Mouse (Mus musculus) liver, adult 2 months (tissue): ENCODE measurements around the gene Hoxd9. TPM values are rescaled to one million over a fixed set of nuclear protein-coding genes. Genes with fewer than 3 reads are reported as not detected.

ENCODE experiments used
- DNase-seq: peaks from one replicate; pipeline ENCODE4 v3.0.0-alpha.2; 2011; ENCODE audit warnings: low read depth, low spot score; ENCODE audit errors: extremely low read depth
- H3K27ac ChIP-seq: fragments of 200-500 bp; replicated peaks from 2 replicates; pipeline ENCODE4 v1.5.1; 2012; ENCODE audit warnings: low read depth, mild to moderate bottlenecking, control low read depth, inconsistent platforms, low read length; ENCODE audit not compliant: insufficient read depth
- H3K27me3 ChIP-seq: fragments of 200-500 bp; 2 replicates; pipeline ENCODE4 v1.6.1; 2012; ENCODE audit warnings: mild to moderate bottlenecking, moderate library complexity, low read length, inconsistent platforms; ENCODE audit not compliant: control insufficient read depth, insufficient read depth
- H3K36me3 ChIP-seq: fragments of 200-500 bp; 2 replicates; pipeline ENCODE4 v1.6.1; 2012; ENCODE audit warnings: low read length, inconsistent platforms; ENCODE audit not compliant: control insufficient read depth, insufficient read depth
- H3K4me1 ChIP-seq: fragments of 200-500 bp; 2 replicates; pipeline ENCODE4 v1.6.1; 2011; ENCODE audit warnings: low read length; ENCODE audit not compliant: control insufficient read depth, insufficient read depth
- H3K4me3 ChIP-seq: fragments of 200-500 bp; 2 replicates; pipeline ENCODE4 v1.5.1; 2011; ENCODE audit warnings: low read depth, mild to moderate bottlenecking, control low read depth, low read length, moderate library complexity; ENCODE audit not compliant: insufficient read depth
- H3K79me2 ChIP-seq: fragments of 200-500 bp; 2 replicates; pipeline ENCODE4 v1.6.1; 2012; ENCODE audit warnings: inconsistent platforms, mild to moderate bottlenecking, low read length, moderate library complexity; ENCODE audit not compliant: control insufficient read depth, insufficient read depth
- H3K9ac ChIP-seq: fragments of 200-500 bp; 2 replicates; pipeline ENCODE4 v1.6.1; 2012; ENCODE audit warnings: low read depth, mild to moderate bottlenecking, control low read depth, inconsistent platforms, low read length
- CTCF ChIP-seq: fragments of 200-500 bp; IDR thresholded peaks from 2 replicates; pipeline ENCODE4 v1.5.1; 2011; ENCODE audit warnings: low read depth, low read length, control low read depth
- POLR2A ChIP-seq: fragments of 200-500 bp; IDR thresholded peaks from 2 replicates; pipeline ENCODE4 v1.6.1; 2011; ENCODE audit warnings: low read length, control low read depth; ENCODE audit not compliant: insufficient read depth; ENCODE audit errors: extremely low read depth
- WGBS: fragments of 180-500 bp; shearing (Covaris S2); methylation state at CpG from one replicate; pipeline ENCODE4 v1.1.7; 2018; 5-methylcytosine and 5-hydroxymethylcytosine counted together
- polyA plus RNA-seq: library from polyadenylated mRNA; depleted of rRNA; stranded (reverse); fragments of >200 nt; gene quantifications from 2 replicates; pipeline ENCODE4 v1.2.3, GENCODE M21; 2012
- total RNA-seq: library from RNA; depleted of rRNA; stranded (reverse); fragments of >200 nt; gene quantifications from 2 replicates; pipeline ENCODE4 v1.2.3, GENCODE M21; 2014

Hoxd9 gene
- total and polyA plus RNA-seq, 2 experiments: not detected

DNA sequence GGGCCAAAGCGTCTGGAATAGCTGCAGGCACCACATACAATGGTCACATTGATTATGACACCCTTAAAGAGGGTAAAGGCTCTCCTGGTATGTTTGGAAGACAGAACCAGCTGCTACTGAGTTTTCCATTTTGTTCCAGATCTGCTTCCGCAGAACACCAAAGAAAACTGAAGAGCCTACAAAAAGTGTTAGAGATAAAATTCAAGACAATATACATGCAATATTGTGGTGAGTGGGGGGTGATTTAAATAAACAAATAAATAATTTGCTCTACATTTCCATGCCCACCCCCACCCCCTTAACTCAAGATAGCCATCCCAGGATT lies 41.9 kb downstream of the Hoxd9 start:
- Histone ChIP-seq H3K79me2 (no peaks in the 10 kb centered on the region), H3K36me3 (no peaks in the 10 kb centered on the region), H3K9ac (no peak overlapping the region), H3K4me3 (no peak overlapping the region), H3K27me3 (peaks cover 47% of the 10 kb centered on the region), H3K27ac (no peak overlapping the region), H3K4me1 (no peaks in the 10 kb centered on the region)
- WGBS: 17% methylated on average over 2 of the region's 2 CpGs
- TF ChIP-seq POLR2A (no peak), CTCF (no peak)
- DNase-seq: no peak

DNA sequence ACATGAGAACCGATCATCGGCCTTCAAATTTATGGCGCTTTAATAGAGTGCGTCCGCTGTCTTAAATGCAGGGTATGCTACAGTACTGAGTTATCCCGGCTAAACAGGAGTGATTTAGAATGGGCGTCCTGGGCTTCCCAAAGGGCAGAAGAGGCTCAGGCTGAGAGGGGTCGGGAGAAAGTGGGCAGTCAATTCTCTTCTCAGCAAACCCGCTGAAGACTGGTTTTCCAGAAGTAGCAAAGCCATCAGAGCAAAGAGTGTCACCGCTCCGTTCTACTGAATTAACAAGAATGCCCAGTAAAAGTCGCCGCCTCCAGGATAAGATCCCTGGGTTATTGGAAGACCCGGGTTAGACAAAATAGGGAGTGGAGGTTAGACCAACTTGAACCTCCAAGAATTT lies 42.3 kb downstream of the Hoxd9 start:
- no peaks in the 10 kb centered on the region for H3K36me3 ChIP-seq
- TF ChIP-seq CTCF (no peak), POLR2A (no peak)
- no peak overlapping the region for H3K27ac ChIP-seq
- H3K79me2 ChIP-seq: no peaks in the 10 kb centered on the region
- no peak for DNase-seq
- WGBS: 12% methylated on average over 14 of the region's 14 CpGs
- H3K27me3 ChIP-seq: peaks cover 44% of the 10 kb centered on the region
- no peak overlapping the region for H3K9ac ChIP-seq
- H3K4me3 ChIP-seq: no peak overlapping the region
- H3K4me1 ChIP-seq: no peaks in the 10 kb centered on the region

DNA sequence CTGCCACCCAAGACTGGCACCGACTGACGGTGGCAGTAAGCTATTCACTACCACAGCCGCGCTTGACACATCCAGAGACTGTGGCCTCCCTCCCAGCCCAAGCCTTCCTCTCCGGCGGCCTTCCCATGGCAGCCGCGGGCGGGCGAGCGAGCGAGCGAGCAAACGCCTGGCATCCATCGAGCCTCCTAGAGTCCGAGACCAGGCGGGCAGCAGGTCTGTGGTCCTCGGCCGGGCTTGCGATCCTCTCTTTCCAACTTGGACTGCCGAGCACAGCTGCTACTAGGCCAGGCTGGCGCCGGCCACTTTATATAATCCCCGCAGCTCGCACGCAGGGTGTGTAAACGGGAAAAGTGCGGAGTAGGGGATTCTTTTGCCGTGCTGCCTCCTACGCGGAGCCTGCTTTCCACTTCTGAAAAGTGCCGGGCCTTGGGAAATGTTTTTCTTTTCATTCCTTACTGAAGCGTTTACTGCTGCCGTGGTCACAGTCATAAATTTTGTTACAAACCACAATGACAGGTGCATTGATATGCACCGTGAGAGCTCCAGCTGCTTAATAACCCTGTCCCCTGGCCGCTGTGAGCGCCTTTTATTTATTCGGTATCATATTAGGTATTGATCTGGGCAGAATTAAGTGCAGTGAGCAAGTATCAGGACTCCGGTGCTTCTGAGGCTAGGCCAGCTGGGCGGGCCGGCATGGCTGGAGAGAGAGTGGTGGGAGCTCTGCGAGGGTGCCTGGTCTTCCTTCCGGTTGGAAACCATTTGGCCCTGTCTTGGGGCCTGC lies 43.0 kb downstream of the Hoxd9 start:
- Histone ChIP-seq H3K9ac (no peak overlapping the region), H3K4me3 (no peak overlapping the region), H3K36me3 (no peaks in the 10 kb centered on the region), H3K79me2 (no peaks in the 10 kb centered on the region), H3K27ac (no peak overlapping the region), H3K4me1 (no peaks in the 10 kb centered on the region), H3K27me3 (peaks cover 40% of the 10 kb centered on the region)
- no peak for TF ChIP-seq POLR2A
- no peak for TF ChIP-seq CTCF
- 4% methylated on average over 43 of the region's 43 CpGs for WGBS
- no peak for DNase-seq

DNA sequence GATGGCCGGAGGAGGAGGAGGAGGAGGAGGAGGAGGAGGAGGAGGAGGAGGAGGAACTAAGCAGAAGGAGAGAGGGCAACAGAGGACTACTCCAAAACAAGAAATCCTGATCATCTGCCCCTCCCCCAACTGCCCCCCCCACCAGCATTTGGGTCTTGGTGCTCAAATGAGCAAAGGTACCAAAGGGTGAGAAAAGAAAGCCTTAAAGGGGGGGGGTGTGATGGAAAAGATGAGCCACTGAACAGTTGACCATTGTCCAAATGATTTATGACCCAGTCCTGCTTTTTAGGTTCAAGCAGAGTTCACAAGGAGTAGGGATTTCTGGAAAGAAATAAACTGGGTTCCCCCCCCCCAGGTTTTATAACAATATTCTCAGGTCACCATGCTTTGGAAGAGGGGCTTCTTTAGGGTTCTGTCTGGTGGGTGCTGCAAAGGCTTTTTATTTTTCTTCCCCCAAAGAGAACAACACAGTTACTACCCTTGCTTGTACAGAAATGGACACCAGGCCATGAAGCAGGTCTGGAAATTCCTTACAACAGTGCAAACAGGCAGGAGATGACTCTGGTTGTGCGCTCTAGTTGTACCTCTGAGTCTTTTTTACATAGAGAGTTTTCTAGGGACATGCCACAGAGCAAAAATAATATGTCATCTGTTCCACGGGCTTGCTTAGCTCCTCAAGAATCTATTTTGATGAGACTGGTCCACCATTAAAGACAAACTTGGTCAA lies 43.9 kb downstream of the Hoxd9 start:
- WGBS: 38% methylated on average over 2 of the region's 3 CpGs
- peaks cover 41% of the 10 kb centered on the region for H3K27me3 ChIP-seq
- no peaks in the 10 kb centered on the region for H3K36me3 ChIP-seq

DNA sequence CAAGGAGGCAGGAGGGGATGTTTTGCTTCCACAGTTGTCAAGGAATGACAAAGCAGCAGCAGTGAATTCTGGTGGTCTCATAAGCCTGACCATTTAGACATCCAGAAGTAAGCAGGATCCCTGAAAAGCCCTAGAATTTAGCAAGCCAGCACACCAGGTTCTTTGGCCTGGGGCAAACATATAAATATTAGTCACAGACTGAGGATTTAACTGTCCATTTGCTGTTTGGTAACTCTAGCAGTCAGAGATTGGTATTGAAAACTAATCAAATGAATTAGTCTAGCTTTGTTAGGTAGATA lies 44.4 kb downstream of the Hoxd9 start:
- Histone ChIP-seq H3K9ac (no peak overlapping the region), H3K36me3 (no peaks in the 10 kb centered on the region), H3K4me3 (no peak overlapping the region), H3K4me1 (no peaks in the 10 kb centered on the region), H3K27ac (no peak overlapping the region), H3K27me3 (peaks cover 42% of the 10 kb centered on the region), H3K79me2 (no peaks in the 10 kb centered on the region)
- no peak for DNase-seq
- no peak for TF ChIP-seq POLR2A
- no peak for TF ChIP-seq CTCF

More for the DNA sequence above, 43.9 kb downstream of the Hoxd9 start:
- Histone ChIP-seq H3K27ac (no peak overlapping the region), H3K4me3 (no peak overlapping the region), H3K79me2 (no peaks in the 10 kb centered on the region), H3K4me1 (no peaks in the 10 kb centered on the region), H3K9ac (no peak overlapping the region)
- TF ChIP-seq POLR2A (no peak), CTCF (no peak)
- no peak for DNase-seq

DNA sequence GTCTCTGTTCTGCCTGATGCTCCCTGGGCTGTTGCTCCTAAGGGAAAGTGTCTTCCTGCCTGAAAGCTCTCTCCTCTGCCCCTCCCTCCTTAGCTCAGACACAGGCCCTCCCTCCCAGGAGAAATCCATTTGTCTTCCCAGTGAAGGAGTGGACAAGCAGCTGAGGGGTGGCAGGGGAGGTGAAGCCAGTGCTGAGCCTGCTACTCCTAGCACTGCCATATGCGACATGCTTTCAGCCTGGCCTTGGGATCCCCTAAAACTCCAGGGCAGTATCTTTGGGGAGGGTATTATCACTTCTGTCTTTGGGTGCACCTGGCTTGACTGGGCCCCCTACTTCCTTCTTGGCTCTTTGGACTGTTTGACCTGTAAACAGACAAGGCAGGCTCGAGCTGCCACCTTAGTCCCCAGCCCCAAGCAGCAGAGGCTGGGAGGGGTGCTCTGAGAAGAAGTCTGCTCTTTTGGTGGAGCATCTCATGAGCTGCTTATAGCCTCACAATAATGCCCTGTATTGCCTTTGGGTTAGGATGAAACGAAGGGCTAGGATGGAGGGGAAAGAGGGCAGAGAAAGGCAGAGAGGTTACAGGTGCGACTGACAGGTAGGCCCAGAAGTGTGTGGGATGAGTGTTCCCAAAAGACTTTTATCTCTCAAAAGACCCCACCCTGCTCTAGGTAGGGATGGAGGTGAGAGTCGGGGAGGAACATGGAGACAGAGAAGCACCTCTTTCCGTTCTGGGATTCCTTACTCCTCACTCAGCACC lies 48.2 kb downstream of the Hoxd9 start:
- TF ChIP-seq CTCF (no peak), POLR2A (no peak)
- H3K9ac ChIP-seq: no peak overlapping the region

More for the DNA sequence above, 48.2 kb downstream of the Hoxd9 start:
- peaks cover 34% of the 10 kb centered on the region for H3K27me3 ChIP-seq
- 5% methylated on average over 6 of the region's 6 CpGs for WGBS
- H3K36me3 ChIP-seq: no peaks in the 10 kb centered on the region
- H3K79me2 ChIP-seq: no peaks in the 10 kb centered on the region
- H3K4me1 ChIP-seq: no peaks in the 10 kb centered on the region
- no peak for DNase-seq
- no peak overlapping the region for H3K4me3 ChIP-seq
- H3K27ac ChIP-seq: no peak overlapping the region
